Mouse (Mus musculus) neural tube, embryonic 10.5 days (tissue): ENCODE results near the gene Akap13.
"Not testable (repeated sequence)": the region's sequence is repeated elsewhere in the genome, so short reads cannot be mapped to it uniquely, and the experiment has no call there.

Experiments used
- DNase-seq: peaks from one replicate; pipeline ENCODE4 v3.0.0-alpha.2; 2017; ENCODE audit warnings: low spot score; ENCODE audit errors: extremely low spot score

Gene Akap13

DNA sequence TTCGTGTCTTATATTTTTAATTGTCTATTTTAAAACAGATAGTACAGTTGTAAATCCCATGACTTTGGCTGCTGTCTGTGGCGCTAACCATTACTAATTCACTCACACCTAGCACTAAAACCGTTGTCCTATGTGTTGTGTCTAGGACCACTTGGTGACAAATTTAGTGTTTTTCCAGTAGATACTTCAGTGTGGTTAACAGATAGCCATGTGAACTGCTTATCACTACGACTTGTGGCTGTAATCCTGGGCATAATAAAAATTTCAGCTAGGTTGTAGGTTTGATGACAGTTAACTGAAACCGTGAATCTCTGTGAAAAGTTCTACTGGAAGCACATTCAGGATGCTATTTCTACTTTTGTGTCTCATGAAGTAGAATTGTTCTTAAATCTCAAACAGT lies 258.6 kb downstream of the Akap13 start:
- DNase-seq, result no peak

- DNase-seq, result no peak
These were observed 259.7 kb downstream of the Akap13 start for GRCm38 (mm10) chr7:75715026-75715425.

DNA sequence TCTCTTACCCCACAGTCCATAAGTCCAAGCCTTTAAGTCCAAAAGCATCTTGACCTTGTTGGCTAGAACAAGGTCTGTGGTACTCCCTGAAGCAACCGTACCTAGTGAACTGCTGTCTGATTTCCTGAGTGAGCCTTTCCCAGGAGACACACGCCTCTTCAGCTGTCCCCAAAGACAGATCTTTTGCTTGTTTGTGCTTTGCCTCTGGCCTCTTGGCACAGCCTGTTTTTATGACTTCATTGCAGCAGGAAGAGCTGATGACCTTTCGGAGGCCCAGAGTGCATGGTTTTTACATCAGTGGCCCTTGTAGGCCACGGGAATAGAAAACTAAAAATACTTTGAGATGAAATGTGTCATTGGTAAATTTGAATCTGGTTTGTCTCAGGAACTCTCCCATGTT lies 260.6 kb downstream of the Akap13 start:
- no peak for DNase-seq

DNA sequence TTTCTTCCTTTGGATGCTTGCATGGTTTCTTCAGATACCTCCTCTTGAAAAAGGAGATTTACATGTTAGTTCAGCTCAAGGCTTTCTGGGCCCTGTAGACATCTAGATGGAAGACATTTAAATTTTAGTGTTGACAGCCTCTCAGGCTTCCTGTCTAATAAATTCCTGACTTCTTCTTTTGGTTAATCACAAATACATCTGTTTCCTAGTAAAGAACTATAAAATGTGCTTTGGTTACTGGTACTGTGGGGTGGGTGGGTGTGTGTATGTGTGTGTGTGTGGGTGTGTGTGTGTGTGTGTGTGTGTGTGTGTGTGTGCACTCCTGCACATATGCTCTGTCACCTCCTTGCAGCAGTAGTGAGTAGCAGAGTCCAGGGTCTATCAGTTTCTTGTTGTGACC lies 262.0 kb downstream of the Akap13 start:
- no peak for DNase-seq

- DNase-seq, result no peak
These were observed 266.0 kb downstream of the Akap13 start for GRCm38 (mm10) chr7:75721302-75721701.

DNA sequence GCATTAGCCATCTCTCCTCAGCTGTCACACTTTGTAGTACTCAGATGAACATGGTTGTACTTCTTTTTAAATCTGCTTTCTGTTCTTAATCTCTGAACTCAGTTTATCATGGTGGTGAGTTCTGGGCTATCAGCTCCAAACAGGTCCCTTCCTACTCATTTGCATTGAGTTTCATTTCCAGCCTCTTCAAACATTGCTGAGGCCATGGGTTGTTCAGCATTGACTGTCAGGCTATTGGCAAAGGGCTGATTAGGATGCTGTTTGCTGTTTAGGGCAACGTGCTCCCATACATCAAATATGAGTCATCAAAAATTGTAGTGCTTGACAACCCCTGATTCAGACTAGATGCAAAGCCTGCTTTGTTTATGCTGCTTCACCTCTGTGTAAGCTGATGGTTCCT lies 268.7 kb downstream of the Akap13 start:
- no peak for DNase-seq

GRCm38 (mm10) chr7:75725899-75726298 lies 270.6 kb downstream of the Akap13 start:
- no peak for DNase-seq

GRCm38 (mm10) chr7:75726867-75727266 lies 271.5 kb downstream of the Akap13 start:
- no peak for DNase-seq

- no peak for DNase-seq
These were observed 274.3 kb downstream of the Akap13 start for GRCm38 (mm10) chr7:75729652-75730051.

- no peak for DNase-seq
These were observed 274.9 kb downstream of the Akap13 start for GRCm38 (mm10) chr7:75730216-75730615.

DNA sequence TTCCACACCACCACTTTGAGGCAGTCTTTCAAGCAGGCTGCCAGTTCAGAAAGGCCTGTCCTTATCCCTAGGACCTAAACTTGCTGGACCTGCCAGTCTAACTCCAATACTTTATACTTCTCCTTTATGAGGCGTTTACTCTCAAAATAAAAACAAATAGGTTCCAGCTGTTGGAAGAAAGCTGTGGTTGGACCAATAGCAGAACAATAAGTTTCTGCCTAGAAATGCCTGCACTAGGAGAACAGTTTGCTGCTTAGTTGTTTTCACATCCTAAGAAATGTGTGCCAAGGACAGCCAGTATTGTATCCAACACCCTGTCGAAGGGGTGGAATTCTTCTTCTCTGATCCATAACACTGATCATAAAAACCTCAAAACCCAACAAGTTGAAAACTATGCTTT lies 276.6 kb downstream of the Akap13 start:
- DNase-seq, result no peak

DNA sequence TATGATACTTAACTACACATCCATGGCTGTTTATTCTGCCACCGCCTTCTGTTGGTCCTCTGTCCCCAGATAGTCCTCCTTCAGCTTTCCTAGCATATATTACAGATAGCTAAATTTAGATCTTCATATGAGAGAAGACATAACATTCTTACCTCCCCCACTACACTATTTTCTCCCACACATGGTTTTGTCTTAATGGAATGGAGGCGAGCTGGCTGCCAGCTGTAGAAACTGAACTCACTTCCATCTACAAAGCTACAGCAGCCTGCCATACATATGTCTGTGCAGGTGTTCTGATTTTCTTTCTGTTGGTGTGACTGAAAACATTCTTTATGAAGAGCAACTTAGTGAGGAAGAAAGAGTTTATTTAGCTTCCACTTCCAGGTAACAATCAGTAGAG lies 277.8 kb downstream of the Akap13 start:
- no peak for DNase-seq

DNA sequence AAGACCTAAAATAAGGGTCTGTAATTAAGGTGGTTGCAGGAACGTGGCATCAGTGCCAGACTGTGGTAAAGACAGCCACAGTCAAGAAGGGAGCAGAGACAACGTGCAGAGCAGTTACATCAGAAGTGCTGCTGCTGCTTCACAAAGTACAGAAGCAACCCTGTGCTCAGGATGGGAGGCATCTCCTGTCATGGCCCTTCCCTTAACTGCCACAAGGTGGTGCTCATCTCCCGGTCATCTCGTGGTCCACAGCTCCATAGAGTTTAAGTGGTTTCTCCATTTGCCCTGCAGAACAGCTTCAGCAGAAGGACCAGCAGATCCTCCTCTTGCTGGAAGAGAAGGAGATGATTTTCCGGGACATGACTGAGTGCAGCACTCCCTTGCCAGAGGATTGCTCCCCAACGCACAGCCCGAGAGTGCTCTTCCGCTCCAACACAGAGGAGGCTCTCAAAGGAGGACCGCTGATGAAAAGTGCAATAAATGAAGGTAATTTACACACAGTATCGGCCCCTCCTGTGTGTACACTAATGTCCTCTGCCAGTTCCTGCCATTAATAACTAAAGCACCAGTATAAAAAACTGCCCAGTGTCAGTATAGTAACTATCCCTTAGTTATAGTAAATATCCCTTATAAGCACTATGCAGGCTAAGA lies 283.9 kb downstream of the Akap13 start:
- peak; percentile 55 for DNase-seq

DNA sequence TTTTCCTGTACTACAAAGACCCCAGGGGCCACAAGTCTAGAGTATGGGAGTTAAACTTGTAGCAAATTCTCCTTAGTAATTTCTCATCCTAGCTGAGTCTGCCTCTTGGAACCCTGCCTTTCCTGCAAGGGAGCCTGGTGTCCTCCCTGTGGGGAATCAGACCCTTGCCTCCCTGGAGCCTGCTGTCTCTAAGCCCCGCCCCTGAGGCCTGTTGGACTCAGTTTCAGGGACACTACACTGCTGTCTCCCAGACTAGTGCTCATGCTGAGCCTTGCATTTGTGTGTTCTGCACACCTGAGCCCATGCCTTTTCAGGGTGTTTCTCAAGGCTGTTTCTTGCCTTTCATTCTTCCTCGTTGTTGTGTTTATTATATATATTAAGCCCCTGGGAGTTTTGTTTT lies 289.2 kb downstream of the Akap13 start:
- DNase-seq, result no peak

DNA sequence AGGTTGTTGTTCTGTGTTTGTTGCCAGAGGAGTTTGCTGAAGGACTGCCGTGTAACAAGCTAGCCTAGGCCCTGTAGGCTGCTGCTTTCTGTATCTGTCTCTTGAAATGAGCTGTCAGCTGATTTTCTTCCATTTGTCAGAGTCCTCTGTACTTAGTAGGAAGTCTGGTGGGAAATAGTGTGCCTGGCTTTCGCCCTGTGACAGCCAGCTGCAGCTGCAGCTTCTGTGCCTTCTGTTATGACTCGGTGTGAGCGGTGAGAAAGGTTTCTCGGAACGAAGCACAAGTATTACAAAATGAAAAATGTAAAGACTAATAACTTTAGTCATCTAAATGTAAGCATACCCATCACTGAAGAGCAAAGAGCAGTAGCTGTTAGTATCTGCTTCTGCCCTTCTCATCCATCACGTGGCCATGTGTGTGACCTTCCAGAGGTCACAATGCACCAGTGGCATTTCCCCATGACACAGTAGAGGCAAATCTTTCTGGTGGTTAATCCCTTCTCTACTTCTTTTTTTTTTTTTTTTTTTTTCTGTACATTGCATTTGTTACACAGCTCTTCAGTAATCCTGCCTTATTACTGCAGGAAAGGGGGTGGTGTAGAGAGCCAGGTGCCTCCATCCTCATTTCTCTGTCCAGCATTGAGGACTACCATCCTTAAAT lies 289.8 kb downstream of the Akap13 start:
- no peak for DNase-seq

GRCm38 (mm10) chr7:75745969-75746368 lies 290.6 kb downstream of the Akap13 start:
- DNase-seq, result not testable (repeated sequence)

- DNase-seq, result no peak
These were observed 295.2 kb downstream of the Akap13 start for GRCm38 (mm10) chr7:75750581-75750980.

- DNase-seq, result no peak
These were observed 295.9 kb downstream of the Akap13 start for GRCm38 (mm10) chr7:75751161-75751803.

DNA sequence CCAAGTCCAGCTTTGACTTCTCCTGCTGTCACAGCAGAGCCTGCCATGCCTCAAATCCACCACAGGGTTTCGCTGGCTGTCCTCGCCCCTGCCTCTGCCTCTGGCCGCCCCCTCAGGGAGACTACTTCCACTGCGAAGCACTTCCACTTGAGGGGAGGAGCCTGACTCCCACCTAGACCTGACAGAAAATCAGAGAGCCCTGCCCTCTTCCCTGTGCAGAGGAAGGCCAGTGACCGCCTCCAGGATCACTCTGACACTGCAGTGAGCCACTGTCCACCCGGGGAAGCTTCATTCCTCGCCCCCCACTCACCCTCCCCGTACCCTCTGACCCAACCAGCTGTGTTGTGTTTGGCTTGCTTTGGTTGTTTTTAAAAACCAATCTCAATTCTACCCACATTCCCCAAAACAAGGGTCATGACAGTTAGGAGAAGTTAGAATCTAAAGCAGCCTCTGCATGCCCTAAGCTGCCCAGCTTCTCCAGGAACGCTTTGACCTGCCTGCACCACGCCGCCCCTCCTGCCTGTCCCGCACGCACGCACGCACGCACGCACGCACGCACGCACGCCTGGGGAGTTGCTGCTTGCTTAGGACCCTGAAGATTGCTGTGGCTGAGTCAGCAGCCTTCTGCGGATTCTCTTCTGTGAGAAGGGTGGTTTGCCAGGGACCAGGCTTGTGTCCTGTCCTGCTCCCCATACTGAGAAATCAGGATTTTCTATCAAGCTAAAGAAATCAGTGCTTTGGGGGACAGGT lies 297.3 kb downstream of the Akap13 start:
- DNase-seq, result peak; percentile 22

- DNase-seq, result no peak
These were observed 298.0 kb downstream of the Akap13 start for GRCm38 (mm10) chr7:75753192-75753783.

DNA sequence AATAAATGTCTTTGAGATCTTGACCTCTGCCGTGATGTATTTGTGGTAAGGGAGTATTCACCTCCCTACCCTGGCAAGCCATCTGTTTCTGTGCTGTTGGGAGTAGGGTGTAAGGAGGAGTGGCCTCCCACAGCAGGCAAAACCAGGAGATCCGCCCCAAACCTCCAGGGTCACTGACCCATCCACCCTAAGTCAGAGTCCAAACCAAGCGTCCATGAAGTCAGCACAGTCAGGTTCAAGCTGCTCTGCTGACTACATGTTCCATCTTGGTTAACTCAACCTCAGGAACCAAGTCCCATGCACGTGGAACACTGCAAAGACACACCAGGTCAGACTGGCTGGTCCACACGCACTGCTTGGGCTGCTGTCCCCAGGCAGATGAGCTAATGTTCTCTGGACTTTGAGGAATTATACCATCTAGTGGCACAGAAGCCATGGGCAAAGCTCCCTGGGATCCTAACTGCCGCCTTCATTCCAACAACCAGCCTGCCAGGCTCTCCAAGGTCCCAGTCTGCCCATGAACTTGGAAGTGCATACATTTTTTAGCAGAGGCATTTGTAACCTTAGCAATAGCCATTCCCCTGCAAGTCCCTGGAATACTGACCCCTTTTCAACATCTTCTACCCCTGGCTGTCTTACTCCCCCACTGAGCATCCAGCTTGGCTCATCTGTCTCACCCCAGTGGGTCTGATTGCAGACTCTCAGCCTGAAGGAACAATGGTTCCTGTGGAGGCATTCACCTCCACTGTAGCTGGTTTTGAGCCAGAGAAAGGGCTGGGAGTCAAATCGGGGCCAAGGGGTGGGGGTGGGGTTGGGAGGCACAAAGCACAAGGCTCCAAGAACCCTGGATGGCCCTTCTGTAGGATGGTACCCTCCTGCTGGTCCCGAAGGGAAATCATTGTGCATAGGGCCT lies 299.5 kb downstream of the Akap13 start:
- peak; percentile 24 for DNase-seq
